Mouse (Mus musculus) neural tube, embryonic 15.5 days (tissue): ENCODE measurements around the gene Vwc2. TPM values are rescaled to one million over a fixed set of nuclear protein-coding genes. Genes with fewer than 3 reads are reported as not detected.

ENCODE experiments used
- ATAC-seq: fragments of 200-750 bp; cut with Nextera tagmentation; 2 replicates; pipeline ENCODE4 v1.8.0; 2017; ENCODE audit warnings: mild to moderate bottlenecking, moderate TSS enrichment, moderate library complexity; ENCODE audit not compliant: low FRiP score
- H3K27ac ChIP-seq: fragments of 300-500 bp; sonication (generic); replicated peaks from 2 replicates; pipeline ENCODE4 v1.5.1; 2015; ENCODE audit warnings: mild to moderate bottlenecking, inconsistent platforms
- H3K27me3 ChIP-seq: fragments of 300-500 bp; sonication (generic); replicated peaks from 2 replicates; pipeline ENCODE4 v1.6.1; 2015; ENCODE audit warnings: inconsistent platforms
- H3K36me3 ChIP-seq: fragments of 300-500 bp; sonication (generic); 2 replicates; pipeline ENCODE4 v1.6.1; 2015; ENCODE audit warnings: inconsistent platforms
- H3K4me1 ChIP-seq: fragments of 300-500 bp; sonication (generic); 2 replicates; pipeline ENCODE4 v1.6.1; 2015; ENCODE audit warnings: inconsistent platforms
- H3K4me2 ChIP-seq: fragments of 300-500 bp; sonication (generic); 2 replicates; pipeline ENCODE4 v1.6.1; 2015; ENCODE audit warnings: inconsistent platforms, mild to moderate bottlenecking, moderate library complexity
- H3K4me3 ChIP-seq: fragments of 300-500 bp; sonication (generic); replicated peaks from 2 replicates; pipeline ENCODE4 v1.5.1; 2015; ENCODE audit warnings: mild to moderate bottlenecking, inconsistent platforms
- H3K9ac ChIP-seq: fragments of 300-500 bp; sonication (generic); replicated peaks from 2 replicates; pipeline ENCODE4 v1.6.1; 2015; ENCODE audit warnings: mild to moderate bottlenecking, inconsistent platforms
- H3K9me3 ChIP-seq: fragments of 300-500 bp; sonication (generic); replicated peaks from 2 replicates; pipeline ENCODE4 v1.6.1; 2016; ENCODE audit warnings: inconsistent platforms
- WGBS: fragments of 180-500 bp; shearing (Covaris S2); methylation state at CpG from one replicate; pipeline ENCODE4 v1.1.7; 2015; ENCODE audit warnings: mixed read lengths; 5-methylcytosine and 5-hydroxymethylcytosine counted together
- polyA plus RNA-seq: library from polyadenylated mRNA; unstranded; fragments of >200 nt; fragmentation: Nextera tagmentation; extraction: Ambion mirVana; gene quantifications from 2 replicates; pipeline ENCODE4 v1.2.1, GENCODE M21; 2015

Gene Vwc2
- polyA plus RNA-seq, 1 experiment from 2014 or later, result 12.9 TPM

GRCm38 (mm10) chr11:11115648-11116590, 1.9 kb downstream of the Vwc2 start:
- peak overlapping the region; percentile 52 for H3K4me3 ChIP-seq
- no peaks in the 10 kb centered on the region for H3K9me3 ChIP-seq
- peak; percentile 70 for ATAC-seq
- H3K9ac ChIP-seq, result peak overlapping the region; percentile 55
- peaks cover 30% of the 10 kb centered on the region for H3K27me3 ChIP-seq
- H3K27ac ChIP-seq, result peak overlapping the region; percentile 51; the same call in 1 of the 2 replicates
- H3K36me3 ChIP-seq, result no peaks in the 10 kb centered on the region
- peak overlapping the region; percentile 98 for H3K4me2 ChIP-seq
- under 1% methylated on average over 84 of the region's 93 CpGs for WGBS
- H3K4me1 ChIP-seq, result peaks cover 31% of the 10 kb centered on the region

- H3K4me1 ChIP-seq, result peaks cover 31% of the 10 kb centered on the region
- no peaks in the 10 kb centered on the region for H3K36me3 ChIP-seq
- ATAC-seq, result no peak
- peaks cover 30% of the 10 kb centered on the region for H3K27me3 ChIP-seq
- H3K9me3 ChIP-seq, result no peaks in the 10 kb centered on the region
- WGBS, result under 1% methylated on average over 3 of the region's 3 CpGs
- H3K27ac ChIP-seq, result no peak overlapping the region
- peak overlapping the region; percentile 52 for H3K4me3 ChIP-seq
- H3K9ac ChIP-seq, result peak overlapping the region; percentile 55
- peak overlapping the region; percentile 98 for H3K4me2 ChIP-seq
These were observed 2.7 kb downstream of the Vwc2 start for GRCm38 (mm10) chr11:11116736-11117135.

- H3K9me3 ChIP-seq, result no peaks in the 10 kb centered on the region
- H3K27me3 ChIP-seq, result peaks cover 2% of the 10 kb centered on the region; the same call in 1 of the 2 replicates
- peaks cover 3% of the 10 kb centered on the region; the same call in 1 of the 2 replicates for H3K36me3 ChIP-seq
- no peak overlapping the region for H3K9ac ChIP-seq
- H3K4me2 ChIP-seq, result no peak overlapping the region
- WGBS, result 82% methylated on average over 4 of the region's 4 CpGs
- no peaks in the 10 kb centered on the region for H3K4me1 ChIP-seq
- ATAC-seq, result no peak
- H3K27ac ChIP-seq, result no peak overlapping the region
- no peak overlapping the region for H3K4me3 ChIP-seq
These were observed 8.8 kb downstream of the Vwc2 start for GRCm38 (mm10) chr11:11122866-11123265.

GRCm38 (mm10) chr11:11131414-11132077, 17.5 kb downstream of the Vwc2 start:
- peak; percentile 78 for ATAC-seq
- 61% methylated on average over 14 of the region's 14 CpGs for WGBS
- Histone ChIP-seq H3K4me1 (no peaks in the 10 kb centered on the region), H3K27me3 (no peaks in the 10 kb centered on the region), H3K9ac (no peak overlapping the region), H3K9me3 (no peaks in the 10 kb centered on the region), H3K27ac (no peak overlapping the region), H3K4me3 (no peak overlapping the region), H3K4me2 (no peak overlapping the region), H3K36me3 (peaks cover 3% of the 10 kb centered on the region; the same call in 1 of the 2 replicates)

- H3K4me3 ChIP-seq, result no peak overlapping the region
- no peak overlapping the region for H3K27ac ChIP-seq
- ATAC-seq, result no peak
- H3K27me3 ChIP-seq, result no peaks in the 10 kb centered on the region
- H3K4me2 ChIP-seq, result no peak overlapping the region
- no peak overlapping the region for H3K9ac ChIP-seq
- H3K4me1 ChIP-seq, result no peaks in the 10 kb centered on the region
- H3K9me3 ChIP-seq, result no peaks in the 10 kb centered on the region
- no peaks in the 10 kb centered on the region for H3K36me3 ChIP-seq
These were observed 26.6 kb downstream of the Vwc2 start for GRCm38 (mm10) chr11:11140622-11141021.

GRCm38 (mm10) chr11:11152681-11153080, 38.7 kb downstream of the Vwc2 start:
- Histone ChIP-seq H3K4me2 (no peak overlapping the region), H3K27me3 (no peaks in the 10 kb centered on the region), H3K9ac (no peak overlapping the region), H3K9me3 (no peaks in the 10 kb centered on the region), H3K4me1 (no peaks in the 10 kb centered on the region), H3K4me3 (no peak overlapping the region), H3K36me3 (no peaks in the 10 kb centered on the region), H3K27ac (no peak overlapping the region)
- 66% methylated on average over 1 of the region's 1 CpGs for WGBS
- no peak for ATAC-seq

- Histone ChIP-seq H3K36me3 (no peaks in the 10 kb centered on the region), H3K27me3 (no peaks in the 10 kb centered on the region), H3K9me3 (no peaks in the 10 kb centered on the region), H3K4me2 (no peak overlapping the region), H3K4me1 (no peaks in the 10 kb centered on the region), H3K4me3 (no peak overlapping the region), H3K27ac (no peak overlapping the region), H3K9ac (no peak overlapping the region)
- peak; percentile 28; the same call in 1 of the 2 replicates for ATAC-seq
- 71% methylated on average over 4 of the region's 4 CpGs for WGBS
These were observed 57.4 kb downstream of the Vwc2 start for GRCm38 (mm10) chr11:11171396-11171795.

GRCm38 (mm10) chr11:11175259-11175658, 61.2 kb downstream of the Vwc2 start:
- H3K36me3 ChIP-seq, result no peaks in the 10 kb centered on the region

GRCm38 (mm10) chr11:11182705-11183104, 68.7 kb downstream of the Vwc2 start:
- no peak overlapping the region for H3K9ac ChIP-seq
- no peak overlapping the region for H3K4me2 ChIP-seq
- no peak overlapping the region for H3K4me3 ChIP-seq
- WGBS, result 71% methylated on average over 2 of the region's 2 CpGs
- no peaks in the 10 kb centered on the region for H3K27me3 ChIP-seq
- no peak for ATAC-seq
- H3K27ac ChIP-seq, result no peak overlapping the region
- H3K9me3 ChIP-seq, result no peaks in the 10 kb centered on the region
- H3K4me1 ChIP-seq, result no peaks in the 10 kb centered on the region
- no peaks in the 10 kb centered on the region for H3K36me3 ChIP-seq

More at GRCm38 (mm10) chr11:11175259-11175658, 61.2 kb downstream of the Vwc2 start:
- Histone ChIP-seq H3K9me3 (no peaks in the 10 kb centered on the region), H3K4me1 (no peaks in the 10 kb centered on the region), H3K9ac (no peak overlapping the region), H3K4me2 (no peak overlapping the region), H3K27me3 (no peaks in the 10 kb centered on the region), H3K27ac (no peak overlapping the region), H3K4me3 (no peak overlapping the region)
- no peak for ATAC-seq
- WGBS, result 82% methylated on average over 2 of the region's 2 CpGs

GRCm38 (mm10) chr11:11223162-11223561, 109.1 kb downstream of the Vwc2 start:
- no peak overlapping the region for H3K4me2 ChIP-seq
- H3K9ac ChIP-seq, result no peak overlapping the region
- H3K27me3 ChIP-seq, result no peaks in the 10 kb centered on the region
- WGBS, result 29% methylated on average over 1 of the region's 1 CpGs
- H3K9me3 ChIP-seq, result no peaks in the 10 kb centered on the region
- ATAC-seq, result no peak; the same call in 1 of the 2 replicates
- H3K4me1 ChIP-seq, result no peaks in the 10 kb centered on the region
- no peaks in the 10 kb centered on the region for H3K36me3 ChIP-seq
- no peak overlapping the region for H3K27ac ChIP-seq
- no peak overlapping the region for H3K4me3 ChIP-seq

- Histone ChIP-seq H3K9ac (no peak overlapping the region), H3K36me3 (no peaks in the 10 kb centered on the region), H3K27me3 (no peaks in the 10 kb centered on the region), H3K4me3 (no peak overlapping the region), H3K4me2 (no peak overlapping the region), H3K27ac (no peak overlapping the region), H3K9me3 (no peaks in the 10 kb centered on the region), H3K4me1 (no peaks in the 10 kb centered on the region)
- 80% methylated on average over 1 of the region's 1 CpGs for WGBS
- no peak for ATAC-seq
These were observed 125.3 kb downstream of the Vwc2 start for GRCm38 (mm10) chr11:11239346-11239745.
